Mouse (Mus musculus) lung, postnatal 14 days (tissue): ENCODE measurements around the gene Enox1.
"Not testable (repeated sequence)": the region's sequence is repeated elsewhere in the genome, so short reads cannot be mapped to it uniquely, and the experiment has no call there.

ENCODE experiments used
- DNase-seq: peaks from one replicate; pipeline ENCODE4 v3.0.0; 2021

Enox1 gene

GRCm38 (mm10) chr14:77156222-77156910 is at the start of gene Enox1:
Gene Enox1 (plus strand): TSS chr14:77156763.
- peak; percentile 29 for DNase-seq

GRCm38 (mm10) chr14:77110622-77111021 is 45.9 kb upstream of the Enox1 start:
- not testable (repeated sequence) for DNase-seq

GRCm38 (mm10) chr14:77130612-77131011 is 26.0 kb upstream of the Enox1 start:
- no peak for DNase-seq

- DNase-seq: no peak
Measured at GRCm38 (mm10) chr14:77136936-77137335, 19.6 kb upstream of the Enox1 start.

- peak; percentile 87 for DNase-seq
Measured at GRCm38 (mm10) chr14:77141324-77142282, 15.0 kb upstream of the Enox1 start.

GRCm38 (mm10) chr14:77145103-77145502 is 11.5 kb upstream of the Enox1 start:
- no peak for DNase-seq

- DNase-seq: no peak
Measured at GRCm38 (mm10) chr14:77147635-77148034, 8.9 kb upstream of the Enox1 start.

GRCm38 (mm10) chr14:77150556-77150955 is 6.0 kb upstream of the Enox1 start:
- no peak for DNase-seq

GRCm38 (mm10) chr14:77151431-77151830 is 5.1 kb upstream of the Enox1 start:
- DNase-seq: no peak

GRCm38 (mm10) chr14:77156911-77157504 is 445 bp downstream of the Enox1 start:
- no peak for DNase-seq

GRCm38 (mm10) chr14:77157505-77157911 is 945 bp downstream of the Enox1 start:
- peak; percentile 18 for DNase-seq

GRCm38 (mm10) chr14:77159397-77159796 is 2.8 kb downstream of the Enox1 start:
- no peak for DNase-seq

GRCm38 (mm10) chr14:77162496-77162895 is 5.9 kb downstream of the Enox1 start:
- no peak for DNase-seq

GRCm38 (mm10) chr14:77164396-77164795 is 7.8 kb downstream of the Enox1 start:
- DNase-seq: no peak

- no peak for DNase-seq
Measured at GRCm38 (mm10) chr14:77168161-77168560, 11.6 kb downstream of the Enox1 start.

- no peak for DNase-seq
Measured at GRCm38 (mm10) chr14:77174491-77174890, 17.9 kb downstream of the Enox1 start.

- no peak for DNase-seq
Measured at GRCm38 (mm10) chr14:77174931-77175330, 18.4 kb downstream of the Enox1 start.

- no peak for DNase-seq
Measured at GRCm38 (mm10) chr14:77180241-77180640, 23.7 kb downstream of the Enox1 start.

GRCm38 (mm10) chr14:77180753-77181374 is 24.3 kb downstream of the Enox1 start:
- DNase-seq: no peak

GRCm38 (mm10) chr14:77183491-77183890 is 26.9 kb downstream of the Enox1 start:
- no peak for DNase-seq

- no peak for DNase-seq
Measured at GRCm38 (mm10) chr14:77190158-77190557, 33.6 kb downstream of the Enox1 start.

GRCm38 (mm10) chr14:77195314-77196020 is 38.9 kb downstream of the Enox1 start:
- no peak for DNase-seq
